Mouse (Mus musculus) layer of hippocampus, postnatal 36 days (tissue): Measurements from ENCODE around the gene Gnmt. TPM values are rescaled to one million over a fixed set of nuclear protein-coding genes. Genes with fewer than 3 reads are reported as not detected.
A peak's percentile ranks its signal among the peaks of the same experiment; 100 is the strongest.

ENCODE experiments used
- DNase-seq, 2 experiments: peaks; one replicate each; pipeline ENCODE4 v3.0.0; 2022
- total RNA-seq, 2 experiments: library from RNA; stranded (reverse); gene quantifications; 2 replicates each; pipeline ENCODE4 v1.2.3; 2021

Gnmt gene
- total RNA-seq, 2 experiments from 2014 or later: not detected

DNA sequence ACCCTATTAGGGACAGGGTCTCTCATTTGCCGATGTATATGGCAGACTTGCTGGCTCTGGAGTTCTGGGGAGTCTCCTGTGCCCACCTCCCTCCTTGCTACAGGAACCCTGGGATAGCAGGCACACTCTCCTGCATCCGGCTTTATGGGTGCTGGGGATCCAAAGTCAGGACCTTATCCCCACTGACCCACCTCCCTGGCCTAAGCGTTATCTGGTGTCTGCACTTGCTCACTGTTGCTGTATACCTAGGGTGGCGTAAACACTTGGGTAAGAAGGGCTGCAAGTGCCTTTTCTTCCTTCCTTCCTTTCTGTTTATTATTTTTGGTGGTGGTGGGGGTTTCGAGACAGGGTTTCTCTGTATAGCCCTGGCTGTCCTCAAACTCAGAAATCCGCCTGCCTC is 12.3 kb upstream of the Gnmt start:
- no peak for DNase-seq

DNA sequence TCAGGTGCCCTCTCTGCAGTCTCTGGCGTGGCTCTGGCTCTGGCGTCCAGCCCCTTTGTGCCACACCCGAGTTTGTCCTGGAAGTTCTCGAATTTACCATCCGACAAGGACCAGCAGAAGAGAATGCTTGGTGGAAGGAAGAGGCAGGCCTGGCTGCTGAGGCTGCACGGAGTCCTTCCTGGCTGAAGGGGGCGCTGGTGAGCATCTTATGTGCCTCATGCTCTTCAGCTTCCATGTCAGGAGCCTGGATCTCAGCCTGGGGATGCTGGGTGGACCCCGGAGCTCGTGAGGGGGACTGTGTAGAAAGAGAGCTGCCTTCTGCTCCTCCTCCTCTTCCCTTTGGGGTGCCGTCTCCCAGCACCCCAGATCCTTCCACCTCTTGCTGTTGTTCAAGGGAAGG is 7.2 kb upstream of the Gnmt start:
- no peak for DNase-seq

GRCm38 (mm10) chr17:46735287-46735686 is 6.3 kb upstream of the Gnmt start:
- no peak for DNase-seq

DNA sequence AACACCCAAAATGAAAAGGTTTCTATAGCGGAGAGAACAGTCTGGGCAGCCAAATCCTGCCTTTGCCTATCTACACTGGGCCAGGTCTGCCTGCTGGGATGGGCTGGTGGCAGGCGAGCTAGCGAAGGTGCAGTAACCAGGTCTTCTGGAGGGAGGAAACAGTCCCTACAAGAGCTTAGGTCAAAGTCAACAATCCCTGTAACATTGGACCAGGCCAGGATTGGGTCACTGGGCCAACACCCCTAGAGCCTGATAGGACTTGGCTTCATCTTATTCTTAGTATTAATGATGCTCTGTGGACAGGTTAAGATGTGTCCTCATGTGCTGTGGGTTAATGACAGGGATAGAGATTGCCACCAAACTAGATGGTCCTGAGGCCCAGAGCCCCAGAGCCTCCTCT is 5.1 kb upstream of the Gnmt start:
- no peak for DNase-seq

DNA sequence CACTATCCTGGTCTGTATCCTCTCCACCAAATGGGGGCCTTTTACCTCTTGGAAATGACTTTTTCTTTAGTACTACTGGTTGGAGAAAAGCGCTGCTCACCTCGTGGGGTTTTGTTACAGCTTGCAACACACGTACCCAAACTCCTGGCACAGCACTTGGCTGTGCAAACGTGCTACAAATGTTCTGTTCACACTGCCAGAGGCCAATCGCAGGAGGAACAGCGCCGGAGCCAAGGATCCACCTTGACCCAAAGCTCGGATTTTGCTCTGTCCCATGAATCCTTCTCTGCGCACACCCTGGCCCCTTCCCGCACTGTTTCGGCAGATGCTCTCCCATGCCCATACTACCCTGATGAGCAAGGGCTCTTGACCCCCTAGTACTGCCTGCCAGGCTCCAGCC is 472 bp downstream of the Gnmt start:
- no peak for DNase-seq

- DNase-seq: no peak
These were observed 947 bp downstream of the Gnmt start for GRCm38 (mm10) chr17:46728021-46728420.

- DNase-seq: no peak
These were observed 1.7 kb downstream of the Gnmt start for GRCm38 (mm10) chr17:46727271-46727670.

- no peak for DNase-seq
These were observed 3.0 kb downstream of the Gnmt start for GRCm38 (mm10) chr17:46725731-46726645.

DNA sequence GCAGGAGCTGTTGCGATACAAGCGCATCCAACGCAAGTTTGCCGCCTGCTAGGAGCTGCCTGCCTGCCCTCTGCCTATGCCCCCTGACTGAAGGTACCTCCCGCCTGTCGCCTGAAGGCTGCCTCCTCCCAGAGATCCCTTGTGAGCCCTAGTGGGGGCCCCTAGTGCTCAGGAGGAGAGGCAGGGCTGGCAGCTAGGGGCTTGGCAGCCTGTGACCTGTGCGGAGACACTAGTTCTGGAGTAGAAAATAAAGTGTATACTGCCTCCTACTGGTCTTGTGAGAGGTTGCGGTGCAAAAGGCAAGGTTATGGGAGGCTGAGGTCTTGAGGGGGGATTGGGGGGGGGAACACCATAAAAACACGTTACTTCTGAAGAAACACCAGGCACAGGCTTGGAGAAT is 3.7 kb downstream of the Gnmt start:
- DNase-seq: no peak

GRCm38 (mm10) chr17:46724477-46725084 is 4.4 kb downstream of the Gnmt start:
- DNase-seq: no peak

DNA sequence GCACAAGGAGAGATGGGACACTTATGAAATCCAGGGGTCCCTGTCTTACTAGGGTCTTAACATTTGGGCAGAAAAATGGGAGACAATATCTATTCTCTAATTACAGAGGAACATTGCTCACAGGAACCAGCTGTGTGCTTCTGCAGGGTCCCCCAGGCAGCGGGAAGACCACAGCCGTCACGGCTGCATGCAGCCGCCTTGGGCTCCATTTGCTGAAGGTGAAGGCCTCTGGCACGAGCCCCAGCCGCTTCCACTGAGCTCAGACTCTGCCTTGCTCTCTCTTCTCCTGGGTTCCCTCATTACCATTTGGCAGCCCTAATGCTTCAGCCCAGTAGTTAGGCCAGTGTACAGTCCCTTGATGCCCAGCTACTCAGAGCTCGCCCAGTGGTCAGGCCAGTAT is 7.9 kb downstream of the Gnmt start:
- DNase-seq: no peak

- no peak for DNase-seq
These were observed 14.0 kb downstream of the Gnmt start for GRCm38 (mm10) chr17:46714756-46715481.

DNA sequence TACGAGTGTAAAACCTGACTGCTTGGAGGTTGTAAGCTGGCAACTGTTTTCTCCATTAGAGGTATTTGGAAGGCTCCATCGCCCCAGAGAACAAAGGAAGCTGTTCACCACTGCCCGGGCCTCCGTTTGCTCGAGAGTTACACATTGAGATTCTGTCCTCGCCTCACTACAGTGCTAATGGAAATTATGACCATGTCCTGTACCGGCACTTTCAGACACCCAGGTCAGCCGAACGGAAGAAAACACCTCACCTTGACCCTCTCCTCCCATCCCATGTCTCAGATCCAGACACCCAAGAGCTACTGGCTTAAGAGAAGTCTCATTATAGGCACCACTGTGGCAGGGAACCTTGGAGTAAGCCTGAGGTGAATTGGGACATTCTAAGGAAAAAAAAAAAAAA is 15.1 kb downstream of the Gnmt start:
- no peak for DNase-seq

DNA sequence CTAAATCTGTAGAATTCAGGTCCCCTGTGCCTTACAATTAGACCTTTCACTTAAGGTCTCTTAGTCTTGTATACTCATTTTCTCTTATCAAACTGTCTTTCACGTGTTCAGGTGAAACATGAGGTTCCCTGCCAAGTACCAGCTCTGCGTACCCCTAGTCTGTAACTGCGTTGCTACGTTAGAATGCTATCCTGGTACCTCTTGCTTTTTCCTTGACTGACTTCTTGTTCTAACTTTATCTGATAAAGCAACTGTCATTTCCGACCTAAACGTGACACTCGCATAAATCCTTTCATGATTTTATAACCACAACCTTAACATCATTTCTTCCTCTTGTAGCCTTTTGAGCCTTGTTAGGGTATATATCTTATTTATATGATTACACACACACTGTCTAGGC is 16.5 kb downstream of the Gnmt start:
- DNase-seq: no peak

DNA sequence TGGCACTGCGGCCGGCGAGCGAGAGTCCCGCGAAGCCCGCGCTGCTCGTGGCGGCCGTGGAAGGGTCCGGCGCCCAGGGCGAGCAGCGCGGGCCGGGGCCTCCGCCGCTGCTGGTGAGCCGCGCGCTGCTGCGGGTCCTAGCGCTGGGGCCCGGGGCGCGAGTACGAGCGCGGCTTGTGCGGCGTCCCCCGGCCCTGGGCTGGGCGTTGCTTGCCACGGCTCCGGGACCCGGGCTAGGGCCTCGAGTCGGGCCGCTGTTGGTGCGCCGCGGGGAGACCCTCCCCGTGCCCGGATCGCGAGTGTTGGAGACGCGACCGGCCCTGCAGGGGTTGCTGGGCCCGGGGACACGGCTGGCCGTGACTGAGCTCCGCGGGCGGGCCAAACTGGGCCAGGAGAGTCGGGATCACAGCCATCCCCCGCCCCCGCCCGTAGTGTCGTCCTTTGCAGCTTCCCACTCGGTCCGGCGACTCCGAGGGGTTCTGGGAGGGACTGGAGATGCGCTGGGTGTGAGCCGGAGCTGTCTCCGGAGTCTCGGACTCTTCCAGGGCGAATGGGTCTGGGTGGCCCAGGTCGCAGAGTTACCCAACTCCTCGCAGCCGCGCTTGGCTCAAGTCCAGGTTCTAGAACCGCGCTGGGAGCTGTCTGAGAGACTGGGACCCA is 17.2 kb downstream of the Gnmt start:
- no peak for DNase-seq

GRCm38 (mm10) chr17:46710959-46711597 is 17.9 kb downstream of the Gnmt start, which contains the start of gene Pex6:
Gene Pex6, plus strand, starts transcription at chr17:46711463.
- peak; percentile 91 to 93 for DNase-seq

DNA sequence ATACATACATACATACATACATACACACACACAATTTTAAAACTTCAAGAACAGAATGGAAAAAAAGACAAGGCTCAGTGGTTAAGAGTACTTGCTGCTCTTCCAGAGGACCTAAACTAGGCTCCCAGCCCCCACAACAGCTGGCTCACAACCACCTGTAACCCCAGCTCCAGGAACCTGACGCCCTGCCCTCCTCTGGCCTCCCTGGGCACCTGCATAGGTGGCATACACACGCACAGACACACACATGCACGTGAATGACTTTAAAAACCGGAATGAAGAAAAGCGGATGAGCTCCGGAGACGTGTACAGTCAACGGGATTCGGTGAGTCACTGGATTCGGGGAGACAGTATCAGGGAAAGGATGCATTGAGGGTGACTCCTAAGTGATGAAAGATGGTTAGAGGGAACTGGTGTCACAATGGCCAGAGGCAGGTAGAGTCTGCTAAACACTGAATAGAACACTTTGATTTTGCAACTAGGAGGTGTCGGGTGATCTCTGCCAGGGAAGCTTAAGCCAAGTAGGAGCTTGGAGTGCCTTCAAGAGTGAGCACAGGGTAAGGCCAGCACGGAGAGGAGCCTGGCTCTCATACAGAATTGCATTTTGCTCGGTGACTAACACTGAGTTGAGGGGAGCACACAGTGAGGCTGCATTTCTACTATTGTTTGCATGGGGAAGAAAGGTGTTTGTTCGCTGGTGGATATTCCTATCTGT is 22.4 kb downstream of the Gnmt start:
- DNase-seq: no peak

DNA sequence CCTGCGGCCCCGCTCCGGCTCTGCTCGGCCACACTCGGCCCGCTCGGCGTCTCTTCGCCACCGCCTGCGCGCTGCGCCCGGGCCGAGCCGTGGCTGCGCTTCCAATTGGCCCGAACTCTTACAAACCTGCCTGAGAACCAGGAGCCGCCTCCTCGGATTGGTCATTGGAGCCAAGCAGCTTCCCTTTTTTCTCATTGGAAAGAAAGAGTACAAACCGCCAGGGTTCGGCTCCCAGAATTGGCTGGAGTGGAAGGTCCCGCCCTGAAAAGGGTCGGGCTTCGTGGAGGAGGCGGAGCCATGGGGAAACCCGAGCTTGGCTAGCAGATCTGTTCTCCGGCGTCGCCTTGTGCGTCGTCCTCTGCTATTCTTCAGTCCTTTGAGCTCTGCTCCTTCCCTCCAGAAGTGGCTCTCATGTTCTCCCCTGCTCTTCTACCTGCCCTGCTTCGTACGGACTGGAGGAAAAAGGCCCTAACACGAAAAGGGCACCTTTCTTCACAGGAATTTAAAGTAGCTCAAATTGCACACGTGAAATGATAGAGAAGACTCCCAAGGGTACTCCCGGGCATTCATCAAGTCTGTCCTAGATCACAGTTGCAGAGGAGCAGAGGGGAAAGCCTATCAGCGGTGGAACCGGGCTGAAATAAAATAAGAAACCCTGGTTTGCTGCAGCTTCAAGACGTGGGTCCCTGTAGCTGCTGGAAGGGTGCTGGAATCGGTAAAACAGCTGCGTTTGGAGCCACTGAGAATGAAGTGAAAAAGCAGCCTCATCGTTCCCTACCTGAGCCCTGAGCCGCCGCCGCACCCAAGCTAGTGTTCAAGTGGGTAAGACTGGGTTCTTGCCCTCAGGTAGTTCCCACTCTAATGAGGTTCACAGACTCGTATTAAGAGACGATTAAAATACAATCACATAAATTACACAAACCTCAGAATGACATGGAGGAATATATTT is 23.8 kb downstream of the Gnmt start, which contains the start of gene Ppp2r5d:
Ppp2r5d (minus strand) TSS at position 225 of the 949 bp plus-strand sequence.
- DNase-seq: peak; percentile 94 to 96

- DNase-seq: no peak
These were observed 24.7 kb downstream of the Gnmt start for GRCm38 (mm10) chr17:46703971-46704886.
